Mouse (Mus musculus) midbrain, embryonic 14.5 days (tissue): ENCODE measurements around the gene Nktr. TPM values are rescaled to one million over a fixed set of nuclear protein-coding genes. Genes with fewer than 3 reads are reported as not detected.

ENCODE experiments used
- ATAC-seq: fragments of 200-750 bp; cut with Nextera tagmentation; 2 replicates; pipeline ENCODE4 v1.8.0; 2017; ENCODE audit warnings: moderate number of reproducible peaks, moderate library complexity; ENCODE audit not compliant: low FRiP score, low TSS enrichment
- DNase-seq: peaks from one replicate; pipeline ENCODE4 v3.0.0-alpha.2; 2015
- H3K27ac ChIP-seq: fragments of 300-500 bp; sonication (generic); replicated peaks from 2 replicates; pipeline ENCODE4 v1.5.1; 2014; ENCODE audit warnings: mild to moderate bottlenecking, low read depth, low read length, moderate library complexity
- H3K27me3 ChIP-seq: fragments of 300-500 bp; sonication (generic); 2 replicates; pipeline ENCODE4 v1.6.1; 2014; ENCODE audit warnings: low read length, control low read depth, mixed read lengths; ENCODE audit not compliant: control insufficient read depth, insufficient read depth
- H3K36me3 ChIP-seq: fragments of 300-500 bp; sonication (generic); 2 replicates; pipeline ENCODE4 v1.6.1; 2014; ENCODE audit warnings: low read length, control low read depth; ENCODE audit not compliant: control insufficient read depth, insufficient read depth
- H3K4me1 ChIP-seq: fragments of 300-500 bp; sonication (generic); 2 replicates; pipeline ENCODE4 v1.6.1; 2014; ENCODE audit warnings: mild to moderate bottlenecking, antibody characterized with exemption, low read length, control low read depth; ENCODE audit not compliant: control insufficient read depth, insufficient read depth
- H3K4me2 ChIP-seq: fragments of 300-500 bp; sonication (generic); 2 replicates; pipeline ENCODE4 v1.6.1; 2014; ENCODE audit warnings: mild to moderate bottlenecking, low read length, moderate library complexity
- H3K4me3 ChIP-seq: fragments of 300-500 bp; sonication (generic); replicated peaks from 2 replicates; pipeline ENCODE4 v1.5.1; 2014; ENCODE audit warnings: low read depth, low read length
- H3K9ac ChIP-seq: fragments of 300-500 bp; sonication (generic); replicated peaks from 2 replicates; pipeline ENCODE4 v1.6.1; 2014; ENCODE audit warnings: mild to moderate bottlenecking, low read length, moderate library complexity
- H3K9me3 ChIP-seq: fragments of 300-500 bp; sonication (generic); 2 replicates; pipeline ENCODE4 v1.6.1; 2016; ENCODE audit warnings: low read length, control low read depth, mixed read lengths; ENCODE audit not compliant: control insufficient read depth
- WGBS: fragments of 180-500 bp; shearing (Covaris S2); extraction: QIAGEN DNeasy Blood & Tissue Kit; methylation state at CpG from one replicate; pipeline ENCODE4 v1.1.7; 2014; 5-methylcytosine and 5-hydroxymethylcytosine counted together
- polyA plus RNA-seq: library from polyadenylated mRNA; unstranded; fragments of >200 nt; fragmentation: Nextera tagmentation; extraction: Ambion mirVana; gene quantifications from 2 replicates; pipeline ENCODE4 v1.2.1, GENCODE M21; 2014

Gene Nktr
- polyA plus RNA-seq, 1 experiment from 2014 or later = 73.0 TPM

- DNase-seq = no peak
- H3K4me1 ChIP-seq = peaks cover 8% of the 10 kb centered on the region; the same call in 1 of the 2 replicates
- H3K36me3 ChIP-seq = peaks cover 71% of the 10 kb centered on the region
- no peak for ATAC-seq
- H3K27ac ChIP-seq = no peak overlapping the region
- H3K4me3 ChIP-seq = no peak overlapping the region
- H3K4me2 ChIP-seq = no peak overlapping the region
- H3K27me3 ChIP-seq = no peaks in the 10 kb centered on the region
- 92% methylated on average over 3 of the region's 3 CpGs for WGBS
- no peaks in the 10 kb centered on the region for H3K9me3 ChIP-seq
- H3K9ac ChIP-seq = no peak overlapping the region
These were observed 35.7 kb downstream of the Nktr start for GRCm38 (mm10) chr9:121754624-121755023.

GRCm38 (mm10) chr9:121756785-121757184, 37.8 kb downstream of the Nktr start:
- no peak overlapping the region for H3K4me3 ChIP-seq
- peaks cover 49% of the 10 kb centered on the region for H3K36me3 ChIP-seq
- H3K27me3 ChIP-seq = no peaks in the 10 kb centered on the region
- WGBS = 95% methylated on average over 3 of the region's 3 CpGs
- no peak for ATAC-seq
- H3K4me1 ChIP-seq = peaks cover 16% of the 10 kb centered on the region
- DNase-seq = no peak
- H3K9ac ChIP-seq = no peak overlapping the region
- no peak overlapping the region for H3K4me2 ChIP-seq
- H3K9me3 ChIP-seq = no peaks in the 10 kb centered on the region
- H3K27ac ChIP-seq = no peak overlapping the region

DNA sequence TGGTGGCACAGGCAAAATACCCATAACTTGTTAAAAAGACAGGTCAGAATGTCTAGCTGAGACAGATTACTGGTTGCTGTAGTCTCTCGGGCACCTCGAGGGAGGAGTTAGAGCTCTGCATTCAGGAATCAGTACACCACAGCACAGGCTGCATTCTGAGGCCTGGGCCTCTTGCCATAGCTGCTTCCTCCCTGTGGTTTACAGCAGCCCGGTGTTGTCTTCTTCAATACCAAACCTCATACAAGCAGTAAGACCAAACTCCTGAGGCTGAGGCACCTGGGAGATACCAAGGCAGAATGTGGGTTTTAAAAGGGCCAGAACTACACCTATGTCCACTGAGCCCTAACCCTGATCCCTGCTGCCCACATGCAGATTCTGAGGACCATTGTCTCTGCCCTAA, 38.5 kb downstream of the Nktr start:
- H3K27ac ChIP-seq = no peak overlapping the region
- 68% methylated on average over 3 of the region's 3 CpGs for WGBS
- H3K9me3 ChIP-seq = no peaks in the 10 kb centered on the region
- H3K9ac ChIP-seq = no peak overlapping the region
- DNase-seq (no peak), ATAC-seq (no peak)
- H3K27me3 ChIP-seq = no peaks in the 10 kb centered on the region
- H3K4me1 ChIP-seq = peaks cover 16% of the 10 kb centered on the region
- H3K4me2 ChIP-seq = no peak overlapping the region
- no peak overlapping the region for H3K4me3 ChIP-seq
- peaks cover 44% of the 10 kb centered on the region for H3K36me3 ChIP-seq

DNA sequence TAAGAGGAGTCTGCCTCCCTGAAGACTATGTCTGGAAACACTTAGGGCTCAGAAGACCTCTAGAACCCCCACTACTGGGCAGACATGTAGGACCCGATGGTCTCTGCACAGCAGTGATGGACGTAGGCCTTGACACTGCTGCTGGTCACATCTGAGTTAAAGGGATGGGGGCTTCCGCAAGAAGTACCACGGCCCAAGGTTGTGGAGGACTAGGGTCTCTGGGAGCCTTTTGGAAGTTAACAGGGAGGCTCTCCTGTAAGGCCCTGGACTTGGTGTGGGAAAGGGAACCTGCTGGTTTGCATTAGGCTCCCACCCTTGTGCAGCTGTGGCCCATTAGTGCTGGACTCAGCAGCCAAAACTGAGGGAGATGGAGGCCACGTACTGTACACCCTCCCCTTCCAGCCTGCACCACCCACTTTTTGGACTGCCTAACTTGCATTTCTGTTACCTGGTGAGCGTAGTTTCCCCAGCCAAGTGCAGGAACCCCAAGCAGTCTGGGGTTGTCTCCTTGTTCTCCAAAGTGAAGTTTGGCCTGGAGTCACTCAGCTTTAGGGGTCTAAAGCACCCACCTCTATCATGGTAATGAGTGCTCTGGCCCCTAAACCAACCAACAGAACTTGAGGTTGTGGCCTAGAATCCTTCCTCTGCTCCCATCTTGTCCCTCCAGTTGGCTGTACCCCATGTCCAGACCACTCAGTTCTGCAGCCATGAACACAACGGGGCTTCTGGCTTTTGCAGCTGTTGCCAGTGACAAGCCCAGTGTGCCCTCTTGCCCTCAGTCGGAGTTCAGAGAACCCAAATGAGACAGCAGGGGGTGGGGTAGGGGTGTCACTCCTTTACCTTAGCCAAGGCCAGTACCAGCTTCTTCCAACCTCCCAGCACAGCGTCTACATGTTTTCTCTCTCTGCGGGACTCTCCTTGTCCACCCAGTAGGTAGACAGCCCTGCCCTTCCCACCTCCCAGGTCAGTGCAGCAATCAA, 39.2 kb downstream of the Nktr start:
- H3K27me3 ChIP-seq = no peaks in the 10 kb centered on the region
- H3K9me3 ChIP-seq = no peaks in the 10 kb centered on the region
- H3K4me3 ChIP-seq = peak overlapping the region; percentile 88
- 56% methylated on average over 10 of the region's 10 CpGs for WGBS
- DNase-seq (peak; percentile 8), ATAC-seq (no peak)
- H3K27ac ChIP-seq = no peak overlapping the region
- 0 out of 2 replicates have a peak overlapping the region, but pooled peaks have one; percentile 9 for H3K9ac ChIP-seq
- peaks cover 45% of the 10 kb centered on the region for H3K36me3 ChIP-seq
- H3K4me2 ChIP-seq = peak overlapping the region; percentile 93
- peaks cover 16% of the 10 kb centered on the region for H3K4me1 ChIP-seq

DNA sequence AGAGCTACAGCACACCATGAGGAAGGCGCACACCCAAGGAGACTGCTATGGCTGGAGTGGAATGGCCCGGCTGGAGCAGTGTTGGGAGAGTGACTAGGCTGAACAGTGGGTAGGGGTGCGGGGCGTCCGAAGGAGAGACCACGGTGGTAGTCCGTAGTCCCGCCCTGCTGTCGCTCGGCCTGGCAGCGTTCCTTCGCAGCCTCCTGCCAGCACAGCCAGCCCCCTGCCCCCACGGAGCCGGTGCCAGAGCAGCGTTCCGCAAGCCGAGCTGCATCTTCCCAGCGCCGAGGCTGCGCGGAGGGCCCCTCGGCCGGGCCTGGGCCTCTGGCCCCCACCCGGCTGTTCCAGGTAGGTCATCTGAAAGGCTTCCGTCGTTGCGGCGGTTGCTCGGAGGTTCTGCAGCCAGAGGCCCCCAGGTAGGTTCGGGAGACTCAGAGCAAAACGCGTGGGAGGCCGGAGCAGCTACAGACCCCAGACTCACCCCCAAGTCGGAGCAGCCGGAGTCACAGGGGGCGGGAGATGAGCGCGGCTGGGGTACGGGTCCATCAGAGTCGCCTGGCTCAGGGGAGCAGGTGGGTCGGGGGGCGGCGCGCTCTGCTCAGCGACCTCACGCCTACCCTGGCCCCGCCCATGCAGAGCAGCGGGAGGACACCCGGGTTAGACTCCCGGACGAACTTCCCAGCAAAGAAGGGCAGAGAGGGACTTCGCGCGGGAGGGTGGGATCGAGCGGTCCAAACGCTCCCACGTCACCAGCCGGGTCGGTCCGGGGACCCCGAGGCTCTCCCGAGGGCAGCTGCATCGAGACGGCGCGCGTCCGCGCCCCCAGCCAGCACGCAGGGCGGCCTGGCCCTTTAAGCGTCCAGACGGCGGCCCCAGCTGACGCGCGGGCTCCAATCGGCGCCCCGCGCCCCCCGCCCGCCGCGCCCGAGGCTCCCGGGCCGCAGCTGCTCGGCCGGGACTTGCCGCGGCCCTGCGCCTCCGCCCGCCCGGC, 40.4 kb downstream of the Nktr start, which contains the start of gene Zfp651:
TSS of gene Zfp651 (plus strand) at position 240 of the 991 bp plus-strand sequence.
- under 1% methylated on average over 88 of the region's 97 CpGs for WGBS
- Histone ChIP-seq H3K36me3 (peaks cover 46% of the 10 kb centered on the region), H3K4me3 (peak within 1 kb of the TSS; percentile 88), H3K27me3 (no peaks in the 10 kb centered on the region), H3K4me1 (peaks cover 16% of the 10 kb centered on the region), H3K9me3 (no peaks in the 10 kb centered on the region), H3K27ac (peak within 1 kb of the TSS; percentile 85), H3K9ac (peak within 1 kb of the TSS; percentile 89), H3K4me2 (peak within 1 kb of the TSS; percentile 93)
- ATAC-seq (peak; percentile 86), DNase-seq (peak; percentile 92)

DNA sequence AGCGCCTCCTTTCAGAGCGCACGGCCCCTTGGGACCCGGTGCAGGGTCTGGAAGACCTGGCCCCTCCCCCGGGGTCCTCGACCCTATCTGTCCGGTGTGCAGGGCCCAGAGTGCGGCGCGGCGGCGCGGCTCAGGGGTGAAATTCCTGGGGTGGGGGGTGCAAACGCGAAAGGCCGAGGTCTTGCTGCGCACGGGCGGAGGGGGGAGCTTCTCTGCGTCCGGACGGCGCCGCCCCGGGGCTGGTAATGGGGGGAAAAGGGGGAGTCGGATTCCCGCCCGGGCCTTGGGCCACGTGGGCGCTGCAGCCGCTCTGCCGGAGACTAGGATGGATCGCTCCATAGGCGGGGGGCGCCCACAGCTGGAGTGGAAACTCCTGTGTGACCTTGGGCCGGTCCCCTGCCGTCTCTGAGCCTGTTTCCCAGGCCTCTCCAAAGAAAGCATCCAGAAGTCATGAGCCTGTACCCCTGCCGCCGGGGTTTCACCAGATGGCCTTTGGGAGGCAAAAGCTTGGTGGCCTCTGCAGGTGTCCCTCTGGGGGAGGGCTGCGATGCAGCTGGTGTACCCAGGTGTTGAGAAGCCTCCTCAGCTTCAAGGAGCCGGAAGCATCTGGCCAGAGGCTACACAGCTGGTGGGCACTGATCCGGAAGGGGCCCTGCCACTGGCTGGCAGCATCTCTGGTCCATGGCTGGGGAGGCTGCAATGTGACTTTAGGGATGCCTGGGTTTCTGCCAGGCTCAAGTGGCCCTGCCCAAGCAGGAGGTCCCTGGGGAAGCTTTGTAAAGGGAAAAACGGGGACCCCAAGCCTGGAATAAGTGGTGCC, 41.5 kb downstream of the Nktr start:
- Histone ChIP-seq H3K27ac (peak overlapping the region; percentile 85), H3K36me3 (peaks cover 46% of the 10 kb centered on the region), H3K4me3 (peak overlapping the region; percentile 88), H3K9me3 (no peaks in the 10 kb centered on the region), H3K9ac (peak overlapping the region; percentile 89), H3K4me2 (peak overlapping the region; percentile 93), H3K4me1 (peaks cover 16% of the 10 kb centered on the region), H3K27me3 (no peaks in the 10 kb centered on the region)
- ATAC-seq = peak; percentile 55; the same call in 1 of the 2 replicates
- peak; percentile 79 for DNase-seq
- 2% methylated on average over 43 of the region's 43 CpGs for WGBS

DNA sequence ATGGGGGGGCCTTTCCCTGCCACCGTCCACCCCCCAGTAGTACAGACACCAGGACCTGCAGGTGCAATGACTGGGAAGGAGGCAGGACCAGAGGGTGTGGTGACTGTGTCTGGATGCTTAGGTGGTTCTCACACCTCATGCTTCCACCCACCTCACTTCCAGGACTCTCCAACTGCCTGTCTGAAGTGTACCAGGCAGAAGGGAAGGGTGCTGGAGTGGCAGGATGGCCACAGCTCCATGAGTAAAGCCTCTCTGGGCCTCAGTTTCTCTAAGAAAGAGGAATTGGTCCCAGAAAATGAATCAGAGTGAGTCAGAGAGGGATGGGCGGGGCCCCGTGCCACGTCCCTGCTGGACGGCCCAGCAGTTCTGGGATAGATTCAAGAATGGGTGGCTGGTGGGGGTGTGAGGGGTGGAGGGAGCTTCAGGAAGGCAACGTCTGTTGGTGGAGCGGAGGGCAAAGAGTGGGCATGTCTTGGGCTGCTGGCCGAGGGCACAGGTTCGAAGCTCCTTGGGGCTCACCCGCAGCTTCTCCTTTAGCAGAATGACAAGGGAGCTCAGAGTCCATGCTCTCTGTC, 42.2 kb downstream of the Nktr start:
- ATAC-seq = no peak
- peaks cover 16% of the 10 kb centered on the region for H3K4me1 ChIP-seq
- no peak overlapping the region for H3K27ac ChIP-seq
- H3K36me3 ChIP-seq = peaks cover 46% of the 10 kb centered on the region
- no peak for DNase-seq
- peak overlapping the region; percentile 88 for H3K4me3 ChIP-seq
- 61% methylated on average over 10 of the region's 10 CpGs for WGBS
- no peaks in the 10 kb centered on the region for H3K9me3 ChIP-seq
- no peaks in the 10 kb centered on the region for H3K27me3 ChIP-seq
- peak overlapping the region; percentile 93 for H3K4me2 ChIP-seq
- peak overlapping the region; percentile 89 for H3K9ac ChIP-seq
